Mouse (Mus musculus) MEL-GATA-1-ER (cell line): Measurements from ENCODE around the gene Zcchc24.

Source experiments
- DNase-seq: peaks from one replicate; pipeline ENCODE4 v3.0.0-alpha.2; 2012; ENCODE audit warnings: low read depth; ENCODE audit errors: extremely low read depth

Zcchc24 gene

DNA sequence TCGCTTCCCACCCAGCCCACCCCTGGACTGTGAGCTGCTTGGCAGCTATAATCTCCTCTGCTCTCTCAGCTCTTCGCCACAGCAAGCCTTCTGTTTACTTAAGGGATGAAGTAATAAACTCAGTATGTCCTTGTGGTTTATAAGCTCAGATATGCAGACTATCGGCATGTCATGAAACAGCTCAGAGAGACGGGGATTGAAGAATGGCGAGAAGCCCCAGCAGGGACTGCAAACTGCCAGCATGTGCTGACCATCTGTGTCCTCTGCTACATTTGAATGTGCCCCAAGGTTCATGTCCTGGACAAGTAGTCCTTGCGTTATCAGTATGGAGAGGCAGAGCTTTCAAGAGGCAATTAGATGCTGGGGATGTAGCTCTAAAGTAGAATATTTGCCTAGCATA lies 7.5 kb upstream of the Zcchc24 start:
- no peak for DNase-seq

DNA sequence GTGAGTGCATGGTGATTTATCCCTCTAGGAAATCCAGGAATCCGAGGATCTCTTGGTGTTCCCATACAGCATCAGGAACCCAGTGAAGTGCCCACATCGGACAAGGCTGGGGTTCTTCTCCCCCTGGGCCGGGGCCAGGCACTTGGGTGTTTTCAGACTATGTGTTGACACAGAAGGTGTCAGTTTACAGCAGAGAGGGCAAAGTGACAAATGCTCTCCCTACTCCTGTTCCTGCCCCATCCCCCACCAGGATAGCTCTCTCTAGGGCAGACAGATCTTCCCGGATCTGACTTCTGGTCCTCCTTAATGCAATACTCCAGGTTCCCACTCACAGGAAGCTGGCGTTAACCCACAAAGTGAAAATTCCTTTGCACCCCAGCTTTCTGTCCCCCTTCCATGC lies 5.3 kb upstream of the Zcchc24 start:
- no peak for DNase-seq

DNA sequence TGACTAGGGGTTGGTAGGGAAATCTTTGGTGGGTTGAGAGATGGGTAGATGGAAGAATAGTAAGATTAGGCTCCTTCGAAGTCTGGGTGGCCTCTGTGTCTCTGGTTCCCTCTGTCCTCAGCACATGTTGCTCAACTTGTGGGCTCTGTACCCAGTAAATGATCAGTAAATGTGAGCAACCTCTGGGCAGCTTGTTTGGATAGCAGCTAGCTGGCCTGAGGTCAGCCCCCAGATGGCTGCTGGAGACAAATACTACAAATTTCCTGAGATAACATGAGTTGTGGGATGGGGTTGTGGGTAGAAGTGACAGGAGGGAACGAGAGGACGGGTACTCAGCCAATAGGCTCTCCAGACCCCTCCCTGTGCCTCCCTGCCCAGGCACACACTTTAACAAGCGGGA lies 4.2 kb upstream of the Zcchc24 start:
- DNase-seq, result no peak

DNA sequence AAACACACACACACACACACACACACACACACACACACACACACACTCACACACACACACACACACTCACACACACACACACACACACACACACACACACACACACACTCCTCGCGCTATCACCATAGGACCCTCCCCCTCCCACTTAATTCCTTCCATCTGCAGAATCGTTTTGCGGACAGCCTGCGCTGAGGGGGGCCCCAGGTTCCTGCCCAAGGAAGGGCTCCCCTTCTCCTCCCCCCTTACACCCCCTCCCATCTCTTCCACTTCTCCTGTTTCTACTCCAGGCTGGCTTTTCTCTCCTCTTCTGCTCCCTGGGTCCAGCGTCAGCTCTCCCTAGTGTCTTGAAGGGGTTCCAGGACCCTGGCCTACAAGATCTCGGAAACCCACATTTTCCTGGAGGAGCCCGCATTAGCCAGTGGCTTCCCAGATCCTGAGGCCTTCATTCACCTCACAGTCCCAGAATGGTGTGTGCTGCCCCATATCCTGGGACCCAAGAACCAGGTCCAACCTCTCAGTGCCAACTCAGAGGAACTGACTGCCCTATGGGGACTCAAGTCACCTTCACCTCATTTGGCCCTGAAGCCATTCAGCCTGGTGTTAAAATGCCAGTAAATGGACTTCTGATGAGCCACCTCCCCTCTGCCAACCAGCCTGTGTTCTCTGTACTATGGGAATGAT lies 927 bp upstream of the Zcchc24 start:
- no peak for DNase-seq

DNA sequence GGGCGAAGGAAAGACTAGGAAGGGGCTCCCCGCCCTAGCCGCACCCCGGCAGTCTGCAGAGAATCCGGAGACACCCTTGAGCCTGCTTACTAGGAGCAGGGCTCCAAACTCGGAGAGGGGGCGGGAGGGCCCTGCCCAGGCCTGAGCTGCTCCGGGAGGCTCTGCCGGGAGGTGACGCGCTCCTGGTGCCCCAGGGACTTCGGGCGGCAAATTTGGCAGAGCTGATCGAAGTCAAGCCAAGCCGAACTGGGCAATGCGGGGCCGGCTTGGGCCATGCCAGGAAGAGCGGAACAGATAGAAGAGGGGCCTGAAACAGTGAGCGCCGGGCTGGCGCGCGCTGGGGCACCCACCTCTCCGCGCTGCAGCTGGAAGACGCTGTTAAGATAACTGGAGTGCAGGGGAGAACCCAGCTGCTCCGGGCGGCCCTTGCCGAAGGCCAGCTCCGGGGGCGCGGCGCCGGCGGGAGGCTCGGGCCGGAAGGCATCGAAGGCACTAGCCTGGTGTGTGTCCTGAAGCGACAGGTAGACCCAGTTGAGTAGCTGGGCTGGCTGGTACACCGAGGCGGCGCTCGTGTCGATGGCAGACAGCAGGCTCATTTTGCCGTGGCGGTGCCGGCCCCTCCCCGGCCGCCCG lies 462 bp downstream of the Zcchc24 start:
- peak; percentile 40 for DNase-seq

DNA sequence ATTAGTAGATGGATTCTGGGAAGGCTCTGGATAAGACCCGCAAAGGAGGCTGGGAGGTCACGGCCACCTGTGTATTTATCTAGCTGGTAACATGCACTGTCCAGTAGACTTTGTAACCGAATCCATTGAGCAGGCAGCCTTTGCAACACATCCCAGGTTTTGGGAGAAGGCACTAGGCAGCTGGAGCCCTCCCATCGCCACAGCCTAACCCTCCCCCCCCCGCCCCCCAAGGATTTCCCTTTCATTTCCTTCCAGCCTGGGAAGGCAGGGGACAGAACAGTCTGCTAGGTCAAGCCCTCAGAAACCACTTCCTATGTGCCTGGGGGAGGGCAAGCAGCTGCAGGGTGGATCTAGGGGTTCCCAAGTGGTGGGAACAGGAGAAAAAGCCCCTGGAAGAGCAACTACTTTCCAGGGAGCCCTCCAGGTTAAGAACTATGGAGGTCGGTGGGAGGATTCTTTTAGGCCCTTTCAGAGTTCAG lies 1.1 kb downstream of the Zcchc24 start:
- no peak for DNase-seq

DNA sequence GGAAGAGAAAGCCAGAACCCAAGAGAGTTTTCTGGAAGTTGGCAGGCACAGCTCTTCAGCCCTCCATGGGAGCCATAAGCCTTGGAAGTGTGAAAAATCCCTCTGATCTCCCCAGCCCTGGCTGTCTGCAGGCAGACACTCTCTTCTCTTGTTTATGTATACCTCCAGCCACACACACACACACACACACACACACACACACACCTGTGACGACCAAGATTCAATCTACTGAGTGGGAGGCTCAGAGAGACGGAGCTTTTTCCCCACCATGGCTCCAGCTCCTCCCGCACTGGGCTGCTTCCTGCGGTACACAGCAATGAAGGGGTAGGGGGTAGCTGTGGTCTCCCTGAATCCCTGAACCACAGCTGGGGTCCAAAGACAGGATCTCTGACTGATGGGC lies 2.4 kb downstream of the Zcchc24 start:
- DNase-seq, result no peak

DNA sequence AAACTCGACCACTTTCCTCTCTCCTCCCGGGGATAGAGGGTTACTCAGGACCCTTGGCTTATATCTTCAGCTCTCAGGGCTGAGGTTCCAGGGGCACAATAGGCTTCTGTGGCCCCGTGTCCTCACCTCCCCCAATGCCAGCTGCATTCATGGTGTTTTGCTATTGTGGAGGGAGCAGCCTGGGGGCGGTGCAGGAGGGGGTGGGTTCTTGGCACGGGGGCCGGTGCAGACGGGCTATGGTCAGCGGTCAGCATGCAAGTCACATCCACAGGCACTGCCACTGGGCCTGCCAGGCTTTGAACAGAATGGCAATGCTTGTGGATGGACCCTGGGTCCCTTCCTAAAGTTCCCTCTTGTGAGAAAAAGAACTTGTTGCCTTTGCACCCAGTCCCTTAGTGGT lies 2.9 kb downstream of the Zcchc24 start:
- DNase-seq, result no peak

DNA sequence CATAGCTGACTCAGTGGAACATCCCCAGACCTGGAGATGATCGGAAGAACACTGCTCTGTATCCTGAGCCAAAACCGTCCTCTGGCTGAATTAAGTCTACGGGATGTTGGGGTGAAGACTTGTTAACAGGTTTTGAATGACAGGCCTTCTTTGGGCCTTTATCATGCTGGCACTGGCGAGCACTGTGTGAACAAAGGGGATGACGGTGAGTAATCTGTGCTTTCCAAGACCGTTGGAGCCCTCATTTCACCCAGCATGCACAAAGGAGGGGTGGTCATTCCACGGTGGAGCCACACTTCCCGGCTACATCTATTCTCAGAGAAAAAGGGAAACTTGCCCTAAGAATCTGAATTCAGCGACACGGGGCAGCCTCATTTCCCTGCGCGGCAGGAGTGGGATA lies 3.7 kb downstream of the Zcchc24 start:
- DNase-seq, result no peak

DNA sequence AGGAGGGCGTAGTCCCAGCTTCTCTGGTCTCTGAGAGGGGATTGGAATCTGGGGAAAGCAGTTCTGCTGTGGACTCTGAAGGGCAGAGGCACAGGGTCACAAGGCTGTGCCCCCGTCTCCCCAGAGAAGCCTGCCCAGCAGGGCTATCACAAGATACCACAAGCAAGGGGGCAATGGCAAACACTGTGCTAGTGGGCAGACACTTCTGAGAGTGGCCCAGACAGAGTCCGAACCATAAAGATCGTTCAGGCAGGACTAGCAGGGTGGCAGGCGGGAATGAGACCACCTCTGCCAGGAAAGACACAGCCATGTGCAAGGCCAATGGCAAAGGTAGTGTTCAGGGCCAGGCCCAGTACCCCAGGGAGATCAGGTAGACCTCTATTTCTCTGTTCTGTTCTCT lies 7.7 kb downstream of the Zcchc24 start:
- no peak for DNase-seq

DNA sequence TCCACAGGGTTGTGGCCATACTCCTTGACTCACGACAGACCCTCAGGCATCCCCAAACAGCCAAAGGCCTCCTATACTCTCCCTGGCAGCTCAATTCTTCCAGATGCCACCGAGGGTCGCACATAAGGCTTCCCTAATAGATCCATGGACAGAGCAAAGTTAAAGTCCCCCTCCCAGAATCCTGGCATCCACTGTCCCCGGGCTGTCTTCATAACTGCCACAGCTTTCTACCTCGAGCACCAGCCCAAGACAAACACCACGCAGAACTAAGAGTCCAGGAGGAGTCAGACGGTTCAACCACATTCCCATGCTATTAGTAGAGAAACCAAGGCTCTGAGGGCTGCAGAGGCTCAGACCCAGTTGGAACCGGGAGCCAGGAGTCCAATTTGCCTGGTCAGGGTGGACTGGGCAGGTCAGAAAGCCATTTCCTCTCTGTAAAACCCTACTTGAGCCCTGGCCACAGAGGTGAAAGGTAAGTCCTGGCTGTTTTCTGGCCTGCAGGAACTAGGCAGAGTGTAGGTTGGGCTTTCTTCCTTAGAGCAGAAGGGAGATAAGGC lies 8.8 kb downstream of the Zcchc24 start:
- no peak for DNase-seq

DNA sequence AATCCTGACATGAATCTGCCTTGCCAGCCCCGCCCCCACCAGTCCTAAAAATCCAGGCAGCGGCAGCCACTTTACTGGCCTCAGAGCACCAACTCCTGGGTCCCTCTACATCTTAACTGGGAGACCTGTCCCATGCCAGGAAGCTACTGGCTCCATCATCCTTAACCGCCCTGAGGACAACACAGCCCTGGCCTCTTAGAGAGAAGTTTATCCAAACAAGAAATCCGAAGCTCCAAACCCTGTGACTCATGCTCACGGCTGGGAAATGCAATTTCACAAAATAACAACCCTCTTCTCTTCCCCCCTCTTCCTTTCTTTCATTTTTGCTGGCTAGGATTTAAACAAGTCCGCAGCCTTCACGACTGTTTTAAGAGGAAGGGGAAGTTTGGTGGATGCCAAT lies 9.3 kb downstream of the Zcchc24 start:
- DNase-seq, result no peak

DNA sequence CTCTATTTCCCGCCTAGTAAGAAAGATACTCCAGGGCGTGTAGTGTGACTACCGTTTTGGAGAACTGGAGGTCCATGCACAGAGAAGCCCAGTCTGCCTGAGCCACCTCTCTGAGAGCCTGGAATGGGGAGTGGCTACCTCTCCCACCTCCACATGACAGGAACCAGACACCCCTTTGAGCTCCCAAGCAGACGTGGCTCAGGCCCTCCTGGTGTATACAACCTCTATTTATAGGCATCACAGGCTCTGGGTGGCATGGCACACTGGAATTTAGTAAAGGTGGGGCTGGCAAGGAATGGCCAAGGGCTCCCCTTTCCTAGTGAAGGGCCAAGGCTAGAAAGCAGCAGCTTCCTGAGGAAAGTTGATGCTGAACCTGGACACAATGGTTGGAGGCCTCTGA lies 10.9 kb downstream of the Zcchc24 start:
- no peak for DNase-seq

DNA sequence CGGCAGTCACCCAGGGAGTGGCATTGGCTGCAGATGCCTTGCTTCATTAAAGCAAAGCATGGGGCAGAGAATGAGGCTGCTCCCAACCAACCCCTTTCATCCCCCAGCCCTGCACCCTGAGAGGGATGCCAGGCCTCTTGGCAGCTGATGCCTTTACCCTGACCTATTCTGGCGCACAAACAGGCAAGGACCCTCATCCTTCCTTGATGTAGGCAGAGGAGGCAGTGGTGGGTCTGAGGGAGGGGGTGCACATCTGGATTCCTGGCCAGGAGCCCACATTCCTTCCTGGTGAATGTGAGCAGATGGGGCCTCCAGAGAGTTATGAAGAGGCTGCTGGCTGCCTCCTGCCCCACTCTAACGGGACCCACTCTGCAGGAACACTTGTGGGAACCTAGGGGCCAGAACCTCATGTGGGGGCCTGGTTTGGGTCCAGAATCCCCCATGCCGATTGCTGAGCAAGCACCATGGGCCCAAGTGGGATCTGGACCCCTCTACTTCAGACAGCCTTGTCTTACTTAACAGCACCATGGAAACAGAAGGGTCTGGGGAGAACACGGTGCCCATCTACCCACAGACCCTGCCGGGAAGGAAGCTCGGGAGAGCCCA lies 12.4 kb downstream of the Zcchc24 start:
- no peak for DNase-seq

DNA sequence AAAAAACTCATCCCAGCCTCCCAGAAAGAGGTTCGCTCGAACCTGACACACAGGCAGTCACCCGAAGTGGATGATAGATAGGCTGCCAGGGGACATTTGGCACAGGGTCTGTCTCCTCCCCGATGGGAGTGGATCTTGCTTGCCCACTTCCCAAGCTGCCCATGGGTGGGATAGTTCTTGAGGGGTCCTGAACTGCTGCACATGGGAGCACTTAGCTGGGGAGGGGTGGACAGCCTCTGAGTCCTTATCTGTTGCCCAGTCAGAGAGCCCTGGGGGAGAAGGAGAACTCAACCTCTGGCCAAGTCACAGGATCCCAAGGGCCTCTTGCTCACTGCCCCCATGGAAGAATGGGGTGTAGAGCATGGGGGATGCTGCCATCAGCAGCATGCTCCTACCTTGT lies 13.3 kb downstream of the Zcchc24 start:
- no peak for DNase-seq

DNA sequence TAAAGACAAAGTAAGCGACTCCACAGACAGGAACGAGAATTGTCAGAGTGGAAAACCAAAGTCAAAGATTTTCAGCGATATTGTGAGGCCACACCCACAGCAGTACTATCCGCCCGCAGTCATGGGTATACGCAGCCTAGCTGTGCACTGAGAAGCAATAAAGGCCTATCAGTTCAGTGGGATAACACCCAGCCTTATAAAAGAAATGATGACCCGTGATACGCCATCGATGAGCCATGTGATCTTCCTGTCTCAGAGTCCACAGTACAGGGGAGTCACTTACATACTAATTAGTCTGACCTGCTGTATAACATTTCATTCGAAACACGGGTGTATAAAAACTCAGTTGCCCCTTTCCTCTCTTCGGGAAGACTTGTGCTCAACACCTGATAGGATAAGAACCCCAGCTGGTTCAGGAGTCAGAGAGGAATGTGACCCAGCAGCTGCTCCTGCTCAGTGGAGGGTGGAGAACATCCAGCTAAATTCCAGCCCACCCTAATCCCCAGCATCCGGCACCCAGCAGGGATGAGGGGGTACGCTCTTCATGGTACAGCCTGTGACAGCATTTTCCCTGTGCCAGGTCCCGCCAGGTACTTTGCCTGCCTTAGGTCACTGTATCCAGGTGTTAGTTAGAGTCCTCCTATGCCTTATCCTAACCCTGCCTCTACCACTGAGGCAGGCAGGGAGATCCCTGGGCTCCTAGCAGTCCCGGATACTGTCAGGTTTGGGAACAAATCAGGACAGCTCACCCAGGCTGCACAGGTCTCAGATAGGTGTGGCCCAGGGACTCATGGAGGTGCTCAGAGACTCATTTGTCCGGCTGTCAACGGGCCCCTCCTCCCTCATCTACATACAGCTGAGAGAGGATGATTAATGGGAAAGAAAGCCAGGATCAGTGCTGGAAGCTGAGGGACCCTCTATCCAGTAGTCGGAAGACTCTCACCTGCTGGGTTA lies 14.0 kb downstream of the Zcchc24 start:
- no peak for DNase-seq

DNA sequence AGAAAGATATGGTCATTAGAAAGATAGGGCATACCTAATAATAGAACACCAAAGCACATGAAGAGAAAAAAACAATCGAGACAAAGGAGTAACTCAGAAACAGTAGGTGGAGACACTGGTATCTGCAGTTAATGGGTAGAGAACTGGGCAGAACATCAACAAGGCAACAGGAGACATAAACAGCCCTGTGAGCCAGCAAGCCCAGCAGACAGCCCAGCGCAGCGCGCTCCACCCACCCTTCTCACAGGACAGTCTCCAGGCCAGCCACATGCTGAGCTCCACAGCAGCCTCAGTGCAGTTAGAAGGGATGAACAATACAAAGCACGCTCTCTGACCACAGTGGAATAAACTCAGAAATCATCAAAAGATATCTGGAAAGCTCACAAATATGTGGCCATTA lies 15.8 kb downstream of the Zcchc24 start:
- DNase-seq, result no peak

DNA sequence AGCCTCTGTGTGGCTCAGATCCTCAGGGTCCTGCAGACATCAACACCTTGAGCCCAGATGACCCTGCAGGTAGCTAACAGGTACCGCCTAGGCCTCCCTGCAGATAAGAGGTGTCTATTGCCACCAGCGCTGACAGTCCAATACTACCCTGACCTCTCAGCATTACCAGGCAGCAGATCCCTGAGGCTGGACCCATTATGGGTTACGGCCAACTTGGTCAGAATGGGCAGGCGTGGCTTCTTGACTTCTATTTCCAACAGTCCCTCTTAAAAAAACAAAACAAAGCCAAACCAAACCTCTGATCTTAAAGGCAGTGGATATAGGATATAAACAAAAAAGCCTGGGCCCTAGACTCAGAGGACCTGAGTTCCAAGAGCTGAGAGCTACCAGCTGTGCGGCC lies 17.8 kb downstream of the Zcchc24 start:
- DNase-seq, result no peak

DNA sequence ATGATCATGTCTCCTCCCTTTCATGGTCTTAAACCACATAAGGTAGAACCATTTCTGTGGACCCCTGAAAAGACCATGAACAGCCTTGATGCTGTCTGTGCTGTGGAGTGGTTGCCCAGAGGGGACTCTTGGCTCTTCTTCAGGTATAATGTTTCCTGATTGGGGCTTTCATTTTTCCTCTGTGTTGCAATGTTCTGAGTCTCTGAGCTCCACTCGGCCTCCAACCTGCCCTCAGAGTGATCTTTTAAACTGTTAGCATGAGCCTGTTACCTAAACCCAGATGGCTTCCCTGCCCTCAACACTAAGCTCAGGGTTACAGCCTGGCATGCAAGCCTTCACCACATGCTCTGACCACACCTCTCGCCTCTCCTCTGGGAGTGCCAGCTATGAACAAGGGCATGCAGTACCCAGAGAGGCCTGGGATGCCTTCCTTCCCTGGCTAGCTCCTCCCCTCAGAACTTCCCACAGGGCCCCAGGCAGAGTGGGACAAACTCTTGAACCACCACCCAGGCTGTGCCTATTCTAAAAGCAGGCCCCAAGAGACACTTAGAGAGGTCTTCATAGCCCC lies 18.3 kb downstream of the Zcchc24 start:
- DNase-seq, result no peak

DNA sequence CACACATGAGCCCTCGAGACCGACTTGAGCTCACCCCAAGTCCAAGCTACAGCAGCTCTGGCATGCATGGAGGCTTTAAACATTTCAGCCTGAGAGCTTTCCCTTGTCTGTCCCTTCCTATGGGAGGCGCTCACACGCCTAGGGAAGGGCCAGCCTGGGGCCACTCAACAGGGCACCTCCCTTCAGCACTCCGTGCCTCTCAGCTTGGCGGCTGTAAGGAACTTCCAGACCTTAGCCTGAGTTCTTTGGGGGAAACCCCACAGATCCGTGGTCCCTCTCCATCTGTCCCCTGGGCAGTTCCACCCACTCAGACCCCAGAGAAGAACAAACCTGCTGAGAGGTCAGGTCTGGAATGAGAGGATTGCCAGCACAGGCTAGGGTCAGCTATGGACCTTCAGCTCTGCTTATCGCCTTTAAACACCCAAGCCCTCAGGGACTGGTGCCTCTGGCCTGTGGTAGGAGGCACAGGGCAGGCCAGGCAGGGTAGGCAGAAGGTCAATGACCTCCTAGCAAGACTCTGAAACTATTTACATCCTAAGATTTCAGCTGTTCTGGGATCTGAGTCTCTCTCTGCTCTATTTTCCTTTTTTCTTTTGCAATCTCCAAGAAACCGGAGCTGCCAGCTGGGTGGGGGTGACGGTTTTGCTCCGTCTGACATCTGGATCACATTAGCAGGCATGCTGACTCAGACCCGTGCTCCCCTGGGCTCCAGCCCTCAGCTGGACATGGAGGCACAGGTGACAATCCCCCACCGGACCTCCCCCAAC lies 19.5 kb downstream of the Zcchc24 start:
- DNase-seq, result no peak
